Mouse (Mus musculus): ENCODE results near the gene Cers6.

- TF ChIP-seq CTCF (conservative IDR thresholded peaks at IDR 0.05; ENCODE audit: low read length) (no peak), POU5F1 (IDR thresholded peaks at IDR 0.05; ENCODE audit: borderline replicate concordance, low read length) (no peak), NANOG (IDR thresholded peaks at IDR 0.05; ENCODE audit: borderline replicate concordance, low read length) (no peak)
These were observed 203.5 kb downstream of the Cers6 start for GRCm38 (mm10) chr2:69064759-69065158.

All from E14TG2a.4 (cell line).